Mouse (Mus musculus): Measurements from ENCODE around the gene Fam241a.

GRCm38 (mm10) chr3:127874254-127874883 lies 21.8 kb downstream of the Fam241a start:
- TF ChIP-seq CTCF (IDR thresholded peaks at IDR 0.05; ENCODE audit: insufficient read depth, low read depth, low read length) (no peak), POLR2A (IDR thresholded peaks at IDR 0.05; ENCODE audit: insufficient read depth, low read depth, low read length) (no peak)

Measured in olfactory bulb, adult 2 months (tissue).